In genomic region chr13:114143247-114143646, GRCm38 (mm10) we compare ENCODE assay signal across 24 mouse cellular contexts.
"Had no signal": no experiment of that assay in that cellular context is flagged by ENCODE, and none has a peak within 500 bp of the region (broad histone marks: within the 10 kb centered on the region; RNA-seq: fewer than 3 reads in every experiment).

No protein-coding gene starts in this region.

- H3K27me3 ChIP-seq: heart, embryonic 13.5 days; heart, embryonic 15.5 days; hindbrain, embryonic 13.5 days; hindbrain, embryonic 15.5 days; kidney, embryonic 15.5 days; limb, embryonic 13.5 days had no signal

- H3K27ac ChIP-seq: gastrocnemius, adult 2 months; heart, adult 2 months; heart, embryonic 13.5 days; heart, embryonic 15.5 days; hindbrain, embryonic 13.5 days; hindbrain, embryonic 15.5 days; hindbrain, postnatal 0 days; kidney, embryonic 15.5 days; kidney, postnatal 0 days; limb, embryonic 13.5 days had no signal

- H3K4me1 ChIP-seq: heart, embryonic 15.5 days had no signal

- H3K4me3 ChIP-seq: gastrocnemius, adult 2 months; heart, adult 2 months; heart, embryonic 13.5 days; heart, embryonic 15.5 days; hindbrain, embryonic 13.5 days; hindbrain, embryonic 15.5 days; kidney, embryonic 15.5 days; limb, embryonic 13.5 days had no signal

- ATAC-seq: hindbrain, postnatal 0 days; intestine, embryonic 16.5 days had no signal

- H3K36me3 ChIP-seq: heart, embryonic 13.5 days; heart, embryonic 15.5 days; hindbrain, embryonic 13.5 days; hindbrain, embryonic 15.5 days; kidney, embryonic 15.5 days; limb, embryonic 13.5 days had no signal

- DNase-seq: gastrocnemius, adult 2 months; gastrocnemius, postnatal 10 days; gastrocnemius, postnatal 25 days; heart, adult 2 months; heart, postnatal 14 days; heart, postnatal 36 days; kidney, adult 11 months; kidney, adult 2 months; kidney, adult 9 months; kidney, postnatal 14 days; kidney, postnatal 36 days; layer of hippocampus, adult 9-11 months; layer of hippocampus, postnatal 36 days; left cerebral cortex, postnatal 4 days had no signal

- H3K9ac ChIP-seq: heart, embryonic 13.5 days; heart, embryonic 15.5 days; hindbrain, embryonic 13.5 days; hindbrain, embryonic 15.5 days; kidney, embryonic 15.5 days; limb, embryonic 13.5 days had no signal

- H3K4me2 ChIP-seq: heart, embryonic 11.5 days; heart, embryonic 13.5 days; heart, embryonic 15.5 days; hindbrain, embryonic 13.5 days; hindbrain, embryonic 15.5 days; kidney, embryonic 15.5 days; limb, embryonic 13.5 days had no signal

- H3K9me3 ChIP-seq: heart, embryonic 13.5 days; heart, embryonic 15.5 days; hindbrain, embryonic 13.5 days; hindbrain, embryonic 15.5 days; kidney, embryonic 15.5 days; limb, embryonic 13.5 days had no signal
